Mouse (Mus musculus): ENCODE measurements at regions not wholly inside any gene's neighbourhood (a gene's known extent, or its start where the extent isn't known, plus 50 kb on each side); places are given as distances from the start of the nearest gene placed in this dataset.

GRCm38 (mm10) chr3:56302346-56303185 is 119.1 kb upstream of the Nbea start:
- no peak for DNase-seq

GRCm38 (mm10) chr3:56300769-56301168 is 117.3 kb upstream of the Nbea start:
- peak; percentile 46 to 58 for DNase-seq

- DNase-seq, result no peak
Observed at GRCm38 (mm10) chr3:56295578-56295977, 112.1 kb upstream of the Nbea start.

DNA sequence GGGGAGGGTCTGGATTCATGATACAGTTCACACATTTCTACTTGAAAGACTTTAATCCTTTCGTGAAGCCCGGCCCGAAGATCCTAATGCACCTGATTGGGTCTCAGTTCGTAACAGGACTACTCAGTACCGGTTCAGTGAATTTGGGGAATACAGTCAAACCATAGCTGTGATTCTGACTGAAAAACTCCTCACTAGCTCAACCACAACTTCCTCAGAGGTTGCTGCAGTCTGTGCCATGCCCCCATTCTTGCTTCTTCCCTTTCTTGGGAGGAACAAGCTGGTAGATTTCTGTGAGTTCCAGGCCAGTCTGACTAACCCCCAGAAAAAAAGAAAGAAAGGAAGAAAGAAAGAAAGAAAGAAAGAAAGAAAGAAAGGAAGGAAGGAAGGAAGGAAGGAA is 98.0 kb upstream of the Nbea start:
- no peak for DNase-seq

- no peak for DNase-seq
Observed at GRCm38 (mm10) chr3:56280330-56280957, 96.9 kb upstream of the Nbea start.

- no peak for DNase-seq
Observed at GRCm38 (mm10) chr3:56272587-56272986, 89.1 kb upstream of the Nbea start.

DNA sequence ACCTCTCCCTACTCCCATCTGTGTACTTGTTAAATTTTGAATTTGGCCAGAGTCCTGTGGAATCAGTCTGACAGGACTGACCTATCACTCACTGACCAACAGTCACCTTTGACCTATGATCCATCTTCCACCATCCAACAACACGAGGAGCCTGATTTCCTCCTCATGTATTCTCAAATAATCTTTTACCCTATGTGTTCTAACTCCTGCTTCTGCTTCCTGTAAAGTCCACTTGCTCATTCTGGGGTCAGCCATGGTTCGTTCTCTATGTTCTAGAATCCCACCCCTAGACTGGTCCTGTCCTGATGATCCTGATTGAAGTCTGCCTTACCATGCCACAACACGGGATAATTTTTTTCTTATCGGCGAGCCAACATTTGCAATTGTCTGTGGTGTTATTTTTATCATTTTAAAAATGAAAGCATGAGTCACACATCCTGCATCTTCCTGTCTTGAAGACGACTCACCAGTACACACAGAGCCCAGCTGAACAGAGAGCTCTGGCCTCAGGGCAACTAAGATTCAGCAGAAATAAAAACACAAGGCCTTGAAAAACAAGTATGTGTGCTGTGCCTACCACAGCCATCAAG is 86.8 kb upstream of the Nbea start:
- DNase-seq, result no peak

GRCm38 (mm10) chr3:56261800-56262561 is 78.5 kb upstream of the Nbea start:
- DNase-seq, result no peak

DNA sequence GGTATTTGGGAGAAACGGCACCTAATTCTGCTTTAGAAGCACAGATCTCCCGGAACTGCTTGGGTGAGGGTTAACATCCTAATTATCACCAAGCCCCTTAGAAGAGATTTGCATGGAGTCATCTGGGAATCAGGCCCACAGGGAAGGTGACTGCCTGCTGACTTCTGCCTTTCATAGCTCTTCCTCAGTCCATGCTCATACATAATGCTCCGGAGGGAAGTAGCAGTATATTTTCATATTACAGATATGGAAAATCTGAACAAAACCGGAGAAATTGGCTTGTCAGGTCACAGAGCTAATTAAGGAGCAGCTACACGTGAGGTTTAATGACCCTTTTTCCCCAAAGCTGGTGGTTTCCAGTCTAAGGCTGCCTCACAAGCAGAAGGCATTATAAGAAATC is 72.8 kb upstream of the Nbea start:
- DNase-seq, result no peak

DNA sequence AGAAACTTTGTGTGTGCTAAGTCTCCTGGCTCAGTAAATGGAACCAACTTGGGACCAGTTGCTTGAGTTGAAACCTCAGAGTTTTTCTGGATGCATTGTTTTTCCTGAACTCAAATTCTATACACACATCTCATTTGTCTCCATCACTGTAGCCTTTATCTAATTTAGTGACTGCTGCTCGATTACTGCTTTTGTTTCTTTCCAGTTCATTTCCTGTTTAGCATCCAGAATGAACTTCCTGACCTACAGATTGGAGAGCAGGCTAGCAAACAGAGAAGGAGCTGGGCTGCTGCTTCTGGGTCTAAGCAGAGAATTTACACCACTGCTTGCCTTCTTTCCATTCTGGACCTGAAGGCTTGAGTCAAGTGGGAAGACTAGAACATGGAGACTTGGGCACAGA is 60.9 kb upstream of the Nbea start:
- DNase-seq, result no peak

- no peak for DNase-seq
Observed at GRCm38 (mm10) chr3:56238228-56238627, 54.7 kb upstream of the Nbea start.

DNA sequence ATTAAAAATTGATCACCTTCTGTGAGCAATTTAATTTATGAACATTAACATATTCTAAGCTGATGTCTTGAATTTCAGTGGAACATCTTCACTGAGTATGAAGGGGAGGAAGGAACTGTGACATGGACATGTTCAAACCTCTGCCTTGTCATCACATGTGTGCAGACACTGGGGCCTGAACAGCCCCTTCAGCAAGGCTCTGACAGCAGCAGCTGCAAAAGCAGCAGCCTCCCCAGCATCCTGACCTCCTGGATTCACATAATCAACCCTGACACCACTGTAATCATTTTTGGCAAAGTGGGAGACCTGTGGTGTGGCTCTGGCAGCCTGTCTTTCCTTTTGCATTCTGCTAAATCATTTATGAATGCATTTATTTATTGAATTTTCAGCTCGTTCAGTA is 52.7 kb upstream of the Nbea start:
- DNase-seq, result no peak
